8 mouse cellular contexts compared by ENCODE assay signal in genomic region chr5:111378126-111378993, GRCm38 (mm10). TPM values are rescaled to one million over a fixed set of nuclear protein-coding genes. Genes with fewer than 3 reads are reported as not detected.
A peak's percentile ranks its signal among the peaks of the same experiment; 100 is the strongest.
DNase-seq lines count a peak whose midpoint lies in the region; ATAC-seq lines count a peak whose summit lies in the region.
"Had no signal": no experiment of that assay in that cellular context is flagged by ENCODE, and none has a peak within 500 bp of the region (broad histone marks: within the 10 kb centered on the region; RNA-seq: fewer than 3 reads in every experiment).

No protein-coding gene starts in this region.

- no peak overlapping the region for H3K4me2 ChIP-seq in midbrain, embryonic 14.5 days (ENCODE audit: low read length)
- H3K4me2 ChIP-seq in midbrain, embryonic 16.5 days (ENCODE audit: low read length): no peak overlapping the region
- H3K4me2 ChIP-seq: hindbrain, embryonic 13.5 days had no signal

- ATAC-seq in midbrain, embryonic 14.5 days (ENCODE audit: low FRiP score, low TSS enrichment): no peak
- ATAC-seq in midbrain, embryonic 16.5 days: no peak

- WGBS in midbrain, embryonic 14.5 days: 77% methylated on average over 7 of the region's 7 CpGs
- 85% methylated on average over 7 of the region's 7 CpGs for WGBS in midbrain, embryonic 16.5 days

- H3K27me3 ChIP-seq in midbrain, embryonic 14.5 days (ENCODE audit: control insufficient read depth, insufficient read depth, low read length): no peaks in the 10 kb centered on the region
- no peaks in the 10 kb centered on the region for H3K27me3 ChIP-seq in midbrain, embryonic 16.5 days (ENCODE audit: control insufficient read depth, insufficient read depth, low read depth, low read length)
- H3K27me3 ChIP-seq: hindbrain, embryonic 13.5 days had no signal

- DNase-seq in kidney, adult 11 months: peak; percentile 41
- no peak for DNase-seq in kidney, postnatal 14 days
- peak; percentile 40 for DNase-seq in midbrain, embryonic 14.5 days
- peak; percentile 56 for DNase-seq in fat pad, adult 2 months (ENCODE audit: extremely low read depth, low read depth, low spot score)
- DNase-seq in layer of hippocampus, adult 8-10 months (ENCODE audit: low spot score in 2 of 2): no peak
- DNase-seq in left cerebral cortex, adult 11 months (ENCODE audit: low spot score): no peak

- H3K9me3 ChIP-seq in midbrain, embryonic 14.5 days (ENCODE audit: control insufficient read depth, low read length): no peaks in the 10 kb centered on the region
- no peaks in the 10 kb centered on the region for H3K9me3 ChIP-seq in midbrain, embryonic 16.5 days (replicated peaks; ENCODE audit: control insufficient read depth, low read length, poor library complexity, severe bottlenecking)
- H3K9me3 ChIP-seq: hindbrain, embryonic 13.5 days had no signal

- peaks cover 83% of the 10 kb centered on the region for H3K36me3 ChIP-seq in midbrain, embryonic 14.5 days (ENCODE audit: control insufficient read depth, insufficient read depth, low read length)
- H3K36me3 ChIP-seq in midbrain, embryonic 16.5 days (ENCODE audit: control insufficient read depth, insufficient read depth, low read length): peaks cover 21% of the 10 kb centered on the region

- no peaks in the 10 kb centered on the region for H3K4me1 ChIP-seq in midbrain, embryonic 14.5 days (ENCODE audit: control insufficient read depth, insufficient read depth, low read length)
- no peaks in the 10 kb centered on the region for H3K4me1 ChIP-seq in midbrain, embryonic 16.5 days (ENCODE audit: control insufficient read depth, insufficient read depth, low read length)

- H3K27ac ChIP-seq in midbrain, embryonic 14.5 days (replicated peaks; ENCODE audit: low read depth, low read length): no peak overlapping the region
- H3K27ac ChIP-seq in midbrain, embryonic 16.5 days (ENCODE audit: low read length): no peak overlapping the region
- H3K27ac ChIP-seq: hindbrain, embryonic 13.5 days had no signal

- H3K9ac ChIP-seq in midbrain, embryonic 14.5 days (replicated peaks; ENCODE audit: low read length): no peak overlapping the region
- H3K9ac ChIP-seq in midbrain, embryonic 16.5 days (ENCODE audit: low read depth, low read length): no peak overlapping the region
- H3K9ac ChIP-seq: hindbrain, embryonic 13.5 days had no signal

- H3K4me3 ChIP-seq in midbrain, embryonic 14.5 days (replicated peaks; ENCODE audit: low read depth, low read length): no peak overlapping the region
- no peak overlapping the region for H3K4me3 ChIP-seq in midbrain, embryonic 16.5 days (ENCODE audit: low read depth, low read length)
- H3K4me3 ChIP-seq: hindbrain, embryonic 13.5 days had no signal

RNA-seq across cellular contexts. Expression of gene Mn1, which starts 38.8 kb away (rescaled TPM):
- 51.7 and 69.2 TPM in 2 replicates for polyA plus RNA-seq in midbrain, embryonic 14.5 days (2014; fragmentation: Nextera tagmentation; extraction: Ambion mirVana)
- polyA plus RNA-seq in midbrain, embryonic 16.5 days (2015; fragmentation: Nextera tagmentation; extraction: Ambion mirVana): 41.6 and 50.3 TPM in 2 replicates
- total RNA-seq in layer of hippocampus, adult 8-10 months (2022): 10 to 100 TPM; 30.0 to 35.0 (median 32.2) TPM

RNA-seq across cellular contexts. Expression of gene Pitpnb, which starts 47.8 kb away (rescaled TPM):
- polyA plus RNA-seq in midbrain, embryonic 14.5 days (2014; fragmentation: Nextera tagmentation; extraction: Ambion mirVana): 77.6 and 104 TPM in 2 replicates
- polyA plus RNA-seq in midbrain, embryonic 16.5 days (2015; fragmentation: Nextera tagmentation; extraction: Ambion mirVana): 96.9 and 98.7 TPM in 2 replicates
- total RNA-seq in layer of hippocampus, adult 8-10 months (2022): 10 to 100 TPM; 74.6 to 84.8 (median 80.1) TPM

Comparison
In these comparisons a context has a peak if more than half of its experiments do, and no peak if none do; other contexts are left out.
1. DNase-seq: peak in kidney, adult 11 months (single experiment), midbrain, embryonic 14.5 days (single experiment) and fat pad, adult 2 months (single experiment); none in kidney, postnatal 14 days (single experiment), layer of hippocampus, adult 8-10 months (0 of 2) and left cerebral cortex, adult 11 months (single experiment).